8 mouse cellular contexts compared by ENCODE assay signal in genomic region chr17:26368336-26368992, GRCm38 (mm10). TPM values are rescaled to one million over a fixed set of nuclear protein-coding genes. Genes with fewer than 3 reads are reported as not detected.
DNase-seq lines count a peak whose midpoint lies in the region; ATAC-seq lines count a peak whose summit lies in the region.

No protein-coding gene starts in this region.

- no peak overlapping the region for H3K4me2 ChIP-seq in hindbrain, embryonic 13.5 days
- no peak overlapping the region for H3K4me2 ChIP-seq in hindbrain, embryonic 14.5 days (replicated peaks)
- no peak overlapping the region for H3K4me2 ChIP-seq in heart, embryonic 13.5 days
- no peak overlapping the region for H3K4me2 ChIP-seq in stomach, embryonic 16.5 days (ENCODE audit: low read depth, low read length)
- no peak overlapping the region for H3K4me2 ChIP-seq in forebrain, embryonic 15.5 days (replicated peaks)

- no peak overlapping the region for H3K9ac ChIP-seq in hindbrain, embryonic 13.5 days
- no peak overlapping the region for H3K9ac ChIP-seq in hindbrain, embryonic 14.5 days
- H3K9ac ChIP-seq in heart, embryonic 13.5 days: peak overlapping the region; percentile 25; the same call in 1 of the 2 replicates
- H3K9ac ChIP-seq in stomach, embryonic 16.5 days (ENCODE audit: low read length): peak overlapping the region; percentile 51
- no peak overlapping the region for H3K9ac ChIP-seq in forebrain, embryonic 15.5 days (replicated peaks)

- H3K36me3 ChIP-seq in hindbrain, embryonic 13.5 days: no peaks in the 10 kb centered on the region
- H3K36me3 ChIP-seq in hindbrain, embryonic 14.5 days (replicated peaks; ENCODE audit: control insufficient read depth, insufficient read depth): no peaks in the 10 kb centered on the region
- no peaks in the 10 kb centered on the region for H3K36me3 ChIP-seq in heart, embryonic 13.5 days
- no peaks in the 10 kb centered on the region for H3K36me3 ChIP-seq in stomach, embryonic 16.5 days (ENCODE audit: control insufficient read depth, insufficient read depth, low read length)
- H3K36me3 ChIP-seq in forebrain, embryonic 15.5 days: no peaks in the 10 kb centered on the region

- no peak for DNase-seq in hindbrain, embryonic 14.5 days (ENCODE audit: low spot score)
- peak; percentile 89 for DNase-seq in adrenal gland, adult 2 months
- DNase-seq in large intestine, adult 2 months (ENCODE audit: low read depth, low spot score): peak; percentile 50

- WGBS in hindbrain, embryonic 13.5 days: 70% methylated on average over 10 of the region's 10 CpGs
- WGBS in hindbrain, embryonic 14.5 days: 69% methylated on average over 10 of the region's 10 CpGs
- WGBS in heart, embryonic 13.5 days: 60% methylated on average over 10 of the region's 10 CpGs
- WGBS in large intestine, adult 2 months: 32% methylated on average over 10 of the region's 10 CpGs
- 47% methylated on average over 10 of the region's 10 CpGs for WGBS in stomach, embryonic 16.5 days
- 66% methylated on average over 10 of the region's 10 CpGs for WGBS in forebrain, embryonic 15.5 days

- no peak overlapping the region for H3K4me3 ChIP-seq in hindbrain, embryonic 13.5 days
- no peak overlapping the region for H3K4me3 ChIP-seq in hindbrain, embryonic 14.5 days (replicated peaks; ENCODE audit: low read length)
- no peak overlapping the region for H3K4me3 ChIP-seq in heart, embryonic 13.5 days
- H3K4me3 ChIP-seq in stomach, embryonic 16.5 days (replicated peaks; ENCODE audit: low read length): no peak overlapping the region
- H3K4me3 ChIP-seq in forebrain, embryonic 15.5 days: no peak overlapping the region

- H3K4me1 ChIP-seq in hindbrain, embryonic 13.5 days (replicated peaks): peaks cover 30% of the 10 kb centered on the region
- 0 out of 2 replicates have a peak, but pooled peaks cover 5% of the 10 kb centered on the region for H3K4me1 ChIP-seq in hindbrain, embryonic 14.5 days (replicated peaks; ENCODE audit: control insufficient read depth, insufficient read depth, low read length)
- peaks cover 63% of the 10 kb centered on the region for H3K4me1 ChIP-seq in heart, embryonic 13.5 days
- peaks cover 43% of the 10 kb centered on the region for H3K4me1 ChIP-seq in stomach, embryonic 16.5 days (ENCODE audit: control insufficient read depth, insufficient read depth, low read length)
- H3K4me1 ChIP-seq in forebrain, embryonic 15.5 days: peaks cover 26% of the 10 kb centered on the region

- no peaks in the 10 kb centered on the region for H3K27me3 ChIP-seq in hindbrain, embryonic 13.5 days
- no peaks in the 10 kb centered on the region for H3K27me3 ChIP-seq in hindbrain, embryonic 14.5 days (ENCODE audit: control insufficient read depth, insufficient read depth, low read length)
- H3K27me3 ChIP-seq in heart, embryonic 13.5 days (replicated peaks): peaks cover 9% of the 10 kb centered on the region; the same call in 1 of the 2 replicates
- H3K27me3 ChIP-seq in stomach, embryonic 16.5 days (ENCODE audit: control insufficient read depth, insufficient read depth, low read length): no peaks in the 10 kb centered on the region
- no peaks in the 10 kb centered on the region for H3K27me3 ChIP-seq in forebrain, embryonic 15.5 days

- H3K9me3 ChIP-seq in hindbrain, embryonic 13.5 days: no peaks in the 10 kb centered on the region
- no peaks in the 10 kb centered on the region for H3K9me3 ChIP-seq in hindbrain, embryonic 14.5 days (ENCODE audit: control insufficient read depth, low read length)
- H3K9me3 ChIP-seq in heart, embryonic 13.5 days: no peaks in the 10 kb centered on the region
- H3K9me3 ChIP-seq in stomach, embryonic 16.5 days (replicated peaks; ENCODE audit: control insufficient read depth, low read length): no peaks in the 10 kb centered on the region
- no peaks in the 10 kb centered on the region for H3K9me3 ChIP-seq in forebrain, embryonic 15.5 days

- 0 out of 2 replicates have a peak overlapping the region, but pooled peaks have one; percentile 20 for H3K27ac ChIP-seq in hindbrain, embryonic 13.5 days
- H3K27ac ChIP-seq in hindbrain, embryonic 14.5 days: no peak overlapping the region
- H3K27ac ChIP-seq in heart, embryonic 13.5 days (replicated peaks): peak overlapping the region; percentile 42
- H3K27ac ChIP-seq in stomach, embryonic 16.5 days (ENCODE audit: low read length): peak overlapping the region; percentile 68
- no peak overlapping the region for H3K27ac ChIP-seq in forebrain, embryonic 15.5 days (replicated peaks)

- no peak for ATAC-seq in hindbrain, embryonic 13.5 days (ENCODE audit: low FRiP score)
- no peak for ATAC-seq in hindbrain, embryonic 14.5 days (ENCODE audit: low FRiP score)
- ATAC-seq in heart, embryonic 13.5 days (ENCODE audit: extremely low read depth, insufficient number of reproducible peaks, low FRiP score, low TSS enrichment): no peak
- ATAC-seq in stomach, embryonic 16.5 days (ENCODE audit: insufficient read depth, low FRiP score): peak; percentile 75
- no peak for ATAC-seq in forebrain, embryonic 15.5 days (replicated peaks)
- no peak for ATAC-seq in granulocyte monocyte progenitor cell, adult 5-6 weeks (replicated peaks; ENCODE audit: poor library complexity, severe bottlenecking)

RNA-seq across cellular contexts. Expression of gene Neurl1b, which starts 46.2 kb away (rescaled TPM):
- 0.78 and 1.0 TPM in 2 replicates for polyA plus RNA-seq in hindbrain, embryonic 13.5 days (2015; fragmentation: Nextera tagmentation; extraction: Ambion mirVana)
- 1.9 and 2.1 TPM in 2 replicates for polyA plus RNA-seq in hindbrain, embryonic 14.5 days (2014; fragmentation: Nextera tagmentation; extraction: Ambion mirVana)
- total RNA-seq in adrenal gland, adult 2 months (2021): 10 to 100 TPM; 31.7 to 48.5 TPM
- polyA plus RNA-seq in adrenal gland, adult 2 months (2012; rRNA removed): 142 and 152 TPM in 2 replicates
- 2.1 and 2.3 TPM in 2 replicates for polyA plus RNA-seq in heart, embryonic 13.5 days (2015; fragmentation: Nextera tagmentation; extraction: Ambion mirVana)
- 13.7 and 16.0 TPM in 2 replicates for polyA plus RNA-seq in large intestine, adult 2 months (2012; rRNA removed)
- polyA plus RNA-seq in stomach, embryonic 16.5 days (2015; fragmentation: Nextera tagmentation; extraction: Ambion mirVana): 2.3 and 2.9 TPM in 2 replicates
- 2.7 and 2.9 TPM in 2 replicates for polyA plus RNA-seq in forebrain, embryonic 15.5 days (2015; fragmentation: Nextera tagmentation; extraction: Ambion mirVana)
- 1.4 TPM in 2 replicates for total RNA-seq in granulocyte monocyte progenitor cell, adult 5-6 weeks (2014; fragmentation: Nextera tagmentation)
- 0.65 and 3.6 TPM in 2 replicates for total RNA-seq in granulocyte monocyte progenitor cell, adult 5-6 weeks (2017)

Comparison
In these comparisons a context has a peak if more than half of its experiments do, and no peak if none do; other contexts are left out.
1. H3K27ac ChIP-seq: peak in hindbrain, embryonic 13.5 days (single experiment), heart, embryonic 13.5 days (single experiment) and stomach, embryonic 16.5 days (single experiment); none in hindbrain, embryonic 14.5 days (single experiment) and forebrain, embryonic 15.5 days (single experiment).
2. H3K9ac ChIP-seq: peak in heart, embryonic 13.5 days (single experiment) and stomach, embryonic 16.5 days (single experiment); none in hindbrain, embryonic 13.5 days (single experiment), hindbrain, embryonic 14.5 days (single experiment) and forebrain, embryonic 15.5 days (single experiment).